Mouse (Mus musculus): ENCODE data around the gene Cib2. TPM values are rescaled to one million over a fixed set of nuclear protein-coding genes. Genes with fewer than 3 reads are reported as not detected.

The Cib2 gene
- total RNA-seq, 1 experiment from 2014 or later = 114 TPM

Other genes starting within 250 kb of the Cib2 start
- 13.8 and 17.0 TPM in 2 replicates for gene Dmxl2, start 58.6 kb downstream of the Cib2 start, total RNA-seq (2021)
- not detected in 2 replicates for gene Sh2d7, start 21.2 kb downstream of the Cib2 start, total RNA-seq (2021)
- gene Idh3a, start 26.1 kb upstream of the Cib2 start, total RNA-seq (2021) = 704 and 811 TPM in 2 replicates
- 68.3 and 86.2 TPM in 2 replicates for gene Acsbg1, start 101.7 kb upstream of the Cib2 start, total RNA-seq (2021)
- 15.7 and 18.2 TPM in 2 replicates for gene Dnaja4, start 138.7 kb upstream of the Cib2 start, total RNA-seq (2021)
- 71.9 and 72.6 TPM in 2 replicates for gene Wdr61, start 174.3 kb upstream of the Cib2 start, total RNA-seq (2021)
- gene Crabp1, start 204.5 kb upstream of the Cib2 start, total RNA-seq (2021) = 6.5 and 8.2 TPM in 2 replicates